Mouse (Mus musculus) layer of hippocampus, adult 2 months (tissue): ENCODE data around the gene Rab30. TPM values are rescaled to one million over a fixed set of nuclear protein-coding genes. Genes with fewer than 3 reads are reported as not detected.

Experiments used
- DNase-seq, 2 experiments: peaks; one replicate each; pipeline ENCODE4 v3.0.0; 2022; ENCODE audit warnings: low spot score in 2 of 2
- H3K27ac ChIP-seq: fragments of 200-600 bp; 2 replicates; pipeline ENCODE4 v1.8.1; 2022
- H3K4me3 ChIP-seq: fragments of 200-600 bp; 2 replicates; pipeline ENCODE4 v1.8.1; 2022; ENCODE audit warnings: mild to moderate bottlenecking
- CTCF ChIP-seq: fragments of 200-600 bp; conservative IDR thresholded peaks from 2 replicates; pipeline ENCODE4 v1.8.1; 2022; ENCODE audit warnings: antibody characterized with exemption, mild to moderate bottlenecking, moderate library complexity
- total RNA-seq, 2 experiments: library from RNA; stranded (reverse); gene quantifications; 2 replicates each; pipeline ENCODE4 v1.2.3; 2021

Gene Rab30
- total RNA-seq, 2 experiments from 2014 or later = 41.2 to 47.2 TPM

DNA sequence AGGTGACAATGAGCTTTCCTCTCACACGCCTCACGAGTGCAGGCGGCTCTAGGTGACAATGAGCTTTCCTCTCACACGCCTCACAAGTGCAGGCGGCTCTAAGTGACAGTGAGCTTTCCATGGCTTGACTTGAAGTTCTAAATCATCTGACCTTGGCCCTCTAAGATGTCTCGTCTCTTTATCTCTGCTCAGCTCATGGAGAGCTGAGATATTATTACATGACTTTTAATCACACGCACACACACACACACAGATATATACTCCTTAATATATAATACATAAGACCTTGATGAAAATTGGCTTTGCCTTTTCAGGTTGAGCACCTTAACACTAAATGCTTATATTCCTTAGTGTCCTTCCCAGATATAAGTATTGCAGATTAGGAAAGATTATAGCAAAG is 145.4 kb downstream of the Rab30 start:
- Histone ChIP-seq H3K27ac (no peak overlapping the region), H3K4me3 (no peak overlapping the region)
- no peak for TF ChIP-seq CTCF
- no peak for DNase-seq

DNA sequence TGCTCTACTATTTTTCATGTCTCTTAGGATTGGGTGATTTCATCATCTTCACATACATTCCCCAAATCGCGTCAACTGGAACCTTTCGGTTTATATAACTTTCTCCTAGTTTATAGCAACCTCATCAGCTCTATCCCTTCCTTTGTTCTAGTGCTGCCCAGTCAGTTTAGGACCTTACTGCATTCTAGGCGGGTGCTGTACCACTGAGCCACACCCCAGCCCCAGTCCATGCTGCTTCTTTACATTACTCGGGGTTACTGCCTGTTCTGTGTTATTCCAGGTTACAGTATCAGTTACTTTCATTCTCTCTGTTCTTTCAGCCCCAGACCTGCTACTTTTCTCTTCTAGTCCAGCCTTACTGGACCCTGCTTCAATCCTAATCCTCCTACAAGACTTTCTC is 145.8 kb downstream of the Rab30 start:
- H3K27ac ChIP-seq = no peak overlapping the region
- DNase-seq = no peak
- TF ChIP-seq CTCF = no peak
- no peak overlapping the region for H3K4me3 ChIP-seq

DNA sequence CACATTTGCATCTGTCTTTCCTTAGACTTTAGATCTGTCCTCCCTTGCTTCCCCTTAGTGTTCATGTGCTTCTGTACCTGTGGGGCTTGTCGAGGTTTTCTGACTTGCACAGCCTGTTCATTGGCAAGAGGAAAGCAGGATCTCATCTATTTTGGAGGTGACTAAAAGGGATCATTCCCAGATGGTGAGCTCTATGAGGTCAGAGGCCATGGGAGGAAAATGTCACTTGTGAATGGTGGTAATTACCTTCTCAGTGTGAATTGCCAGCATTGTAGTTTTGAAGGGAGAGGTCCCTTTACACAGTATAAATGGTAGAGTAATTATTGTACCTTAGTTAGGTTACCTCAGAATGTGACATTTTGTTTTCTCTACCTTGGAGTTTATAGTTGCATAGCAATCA is 148.8 kb downstream of the Rab30 start:
- Histone ChIP-seq H3K27ac (no peak overlapping the region), H3K4me3 (no peak overlapping the region)
- no peak for DNase-seq
- TF ChIP-seq CTCF = no peak

DNA sequence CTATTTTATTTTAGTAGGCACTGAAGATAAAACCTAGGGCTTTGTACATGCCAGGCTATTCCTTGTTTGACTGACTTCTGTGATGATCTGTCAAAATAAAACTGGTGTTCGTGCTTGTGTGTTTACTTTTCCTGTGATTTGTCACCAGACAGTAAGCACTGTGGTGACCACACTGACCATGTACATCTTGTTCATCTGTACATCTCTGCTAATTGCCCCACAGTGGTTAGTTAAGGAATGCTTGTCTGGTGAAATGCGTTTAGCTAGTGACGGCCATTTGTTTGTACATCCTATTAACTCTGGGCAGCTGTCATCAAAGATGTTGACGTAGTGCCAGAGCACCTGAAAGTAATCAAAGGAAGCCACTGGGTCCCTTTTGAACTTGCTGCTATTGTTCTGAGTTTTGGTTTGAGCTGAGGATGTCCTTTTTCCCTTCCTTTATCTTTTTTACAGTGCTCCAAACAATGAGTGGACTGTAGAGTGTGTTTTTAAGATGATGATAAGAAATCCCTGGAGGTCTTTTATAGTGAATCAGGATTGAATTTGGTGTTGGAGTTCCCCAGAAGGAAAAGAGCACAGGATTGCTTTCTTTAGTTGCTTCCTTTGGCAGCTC is 149.3 kb downstream of the Rab30 start:
- no peak for DNase-seq
- no peak for TF ChIP-seq CTCF
- Histone ChIP-seq H3K27ac (no peak overlapping the region), H3K4me3 (no peak overlapping the region)

DNA sequence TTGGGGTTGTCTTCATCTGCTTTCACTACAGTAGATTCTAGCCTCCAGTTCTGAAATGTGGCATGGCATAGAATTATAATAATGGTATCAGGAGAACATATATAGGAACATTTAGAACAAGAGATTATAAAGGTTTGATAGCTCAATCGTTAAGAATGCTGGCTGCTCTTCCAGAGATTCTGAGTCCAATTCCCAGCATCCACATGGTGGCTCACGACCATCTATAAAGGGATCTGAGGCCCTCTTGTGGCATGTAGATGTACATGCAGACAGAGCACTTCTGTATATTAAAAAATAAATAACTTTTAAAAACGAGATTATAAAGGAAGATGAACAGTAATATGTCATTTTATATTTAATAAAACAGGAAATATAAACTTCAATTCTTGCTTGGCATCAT is 152.1 kb downstream of the Rab30 start:
- Histone ChIP-seq H3K27ac (no peak overlapping the region), H3K4me3 (no peak overlapping the region)
- no peak for DNase-seq
- TF ChIP-seq CTCF = peak; percentile 61

Other genes starting within 250 kb of the Rab30 start
- 10 to 100 TPM; 14.4 to 16.5 TPM for gene Ccdc90b, start 180.5 kb upstream of the Rab30 start, total RNA-seq
- gene Ankrd42, start 104.5 kb upstream of the Rab30 start, total RNA-seq = 10 to 100 TPM; 18.6 to 19.8 TPM
- 10 to 100 TPM; 59.0 to 67.0 TPM for gene Pcf11, start 71.7 kb upstream of the Rab30 start, total RNA-seq
- under 1 TPM; 0.69 to 0.79 TPM for gene Ddias, start 132.6 kb downstream of the Rab30 start, total RNA-seq
- 1 to 10 TPM; 5.9 to 7.9 TPM for gene Prcp, start 132.9 kb downstream of the Rab30 start, total RNA-seq